Mouse (Mus musculus) midbrain, embryonic 16.5 days (tissue): ENCODE measurements at regions not wholly inside any gene's neighbourhood (a gene's known extent, or its start where the extent isn't known, plus 50 kb on each side); places are given as distances from the start of the nearest gene placed in this dataset.
A peak's percentile ranks its signal among the peaks of the same experiment; 100 is the strongest.

Source experiments
- ATAC-seq: fragments of 200-750 bp; cut with Nextera tagmentation; 2 replicates; pipeline ENCODE4 v1.8.0; 2017; ENCODE audit warnings: moderate TSS enrichment
- H3K27ac ChIP-seq: fragments of 300-500 bp; sonication (generic); 2 replicates; pipeline ENCODE4 v1.5.1; 2014; ENCODE audit warnings: mild to moderate bottlenecking, low read length, mixed read lengths
- H3K27me3 ChIP-seq: fragments of 300-500 bp; sonication (generic); 2 replicates; pipeline ENCODE4 v1.6.1; 2014; ENCODE audit warnings: low read depth, low read length, mixed read lengths; ENCODE audit not compliant: control insufficient read depth, insufficient read depth
- H3K36me3 ChIP-seq: fragments of 300-500 bp; sonication (generic); 2 replicates; pipeline ENCODE4 v1.6.1; 2014; ENCODE audit warnings: mild to moderate bottlenecking, low read length, moderate library complexity, mixed read lengths; ENCODE audit not compliant: control insufficient read depth, insufficient read depth
- H3K4me1 ChIP-seq: fragments of 300-500 bp; sonication (generic); 2 replicates; pipeline ENCODE4 v1.6.1; 2014; ENCODE audit warnings: mild to moderate bottlenecking, low read length, mixed read lengths; ENCODE audit not compliant: control insufficient read depth, insufficient read depth
- H3K4me2 ChIP-seq: fragments of 300-500 bp; sonication (generic); 2 replicates; pipeline ENCODE4 v1.6.1; 2014; ENCODE audit warnings: mild to moderate bottlenecking, low read length, mixed read lengths
- H3K4me3 ChIP-seq: fragments of 300-500 bp; sonication (generic); 2 replicates; pipeline ENCODE4 v1.5.1; 2014; ENCODE audit warnings: low read depth, mild to moderate bottlenecking, low read length, moderate library complexity, mixed read lengths
- H3K9ac ChIP-seq: fragments of 300-500 bp; sonication (generic); 2 replicates; pipeline ENCODE4 v1.6.1; 2014; ENCODE audit warnings: low read depth, low read length, mixed read lengths
- H3K9me3 ChIP-seq: fragments of 300-500 bp; sonication (generic); replicated peaks from 2 replicates; pipeline ENCODE4 v1.6.1; 2014; ENCODE audit warnings: mild to moderate bottlenecking, low read length, mixed read lengths; ENCODE audit not compliant: control insufficient read depth, poor library complexity, severe bottlenecking
- WGBS: fragments of 180-500 bp; shearing (Covaris S2); extraction: QIAGEN DNeasy Blood & Tissue Kit; methylation state at CpG from one replicate; pipeline ENCODE4 v1.1.7; 2014; 5-methylcytosine and 5-hydroxymethylcytosine counted together

GRCm38 (mm10) chr4:70053136-70053535, 357.1 kb downstream of the Cdk5rap2 start:
- no peak overlapping the region for H3K9ac ChIP-seq

GRCm38 (mm10) chr4:70038241-70038640, 372.0 kb downstream of the Cdk5rap2 start:
- H3K4me1 ChIP-seq = no peaks in the 10 kb centered on the region
- no peak overlapping the region for H3K4me3 ChIP-seq
- H3K9me3 ChIP-seq = peaks cover 5% of the 10 kb centered on the region; the same call in 1 of the 2 replicates
- no peak overlapping the region for H3K27ac ChIP-seq
- H3K4me2 ChIP-seq = no peak overlapping the region
- no peak overlapping the region for H3K9ac ChIP-seq
- ATAC-seq = no peak
- no peaks in the 10 kb centered on the region for H3K27me3 ChIP-seq
- no peaks in the 10 kb centered on the region for H3K36me3 ChIP-seq
- 92% methylated on average over 1 of the region's 1 CpGs for WGBS

More at GRCm38 (mm10) chr4:70053136-70053535, 357.1 kb downstream of the Cdk5rap2 start:
- no peak overlapping the region for H3K27ac ChIP-seq
- no peak for ATAC-seq
- WGBS = 79% methylated on average over 2 of the region's 2 CpGs
- H3K27me3 ChIP-seq = no peaks in the 10 kb centered on the region
- H3K9me3 ChIP-seq = no peaks in the 10 kb centered on the region
- no peak overlapping the region for H3K4me2 ChIP-seq
- no peak overlapping the region for H3K4me3 ChIP-seq
- no peaks in the 10 kb centered on the region for H3K4me1 ChIP-seq
- H3K36me3 ChIP-seq = no peaks in the 10 kb centered on the region

- no peak for ATAC-seq
- H3K4me3 ChIP-seq = no peak overlapping the region
- no peak overlapping the region for H3K9ac ChIP-seq
- no peaks in the 10 kb centered on the region for H3K4me1 ChIP-seq
- WGBS = 53% methylated on average over 1 of the region's 1 CpGs
- H3K27ac ChIP-seq = no peak overlapping the region
- H3K4me2 ChIP-seq = no peak overlapping the region
- H3K36me3 ChIP-seq = no peaks in the 10 kb centered on the region
- peaks cover under 1% of the 10 kb centered on the region; the same call in 1 of the 2 replicates for H3K9me3 ChIP-seq
- no peaks in the 10 kb centered on the region for H3K27me3 ChIP-seq
These were observed 374.3 kb downstream of the Cdk5rap2 start for GRCm38 (mm10) chr4:70035912-70036311.

GRCm38 (mm10) chr4:70032497-70032896, 377.7 kb downstream of the Cdk5rap2 start:
- Histone ChIP-seq H3K27ac (no peak overlapping the region), H3K36me3 (no peaks in the 10 kb centered on the region), H3K4me2 (no peak overlapping the region), H3K4me3 (no peak overlapping the region), H3K9ac (no peak overlapping the region), H3K4me1 (no peaks in the 10 kb centered on the region), H3K9me3 (no peaks in the 10 kb centered on the region), H3K27me3 (no peaks in the 10 kb centered on the region)
- WGBS = 75% methylated on average over 3 of the region's 3 CpGs
- ATAC-seq = no peak

GRCm38 (mm10) chr4:70026848-70027247, 383.4 kb downstream of the Cdk5rap2 start:
- H3K36me3 ChIP-seq = no peaks in the 10 kb centered on the region
- no peak overlapping the region for H3K4me2 ChIP-seq
- no peaks in the 10 kb centered on the region for H3K27me3 ChIP-seq
- no peak overlapping the region for H3K27ac ChIP-seq
- no peak overlapping the region for H3K9ac ChIP-seq
- no peaks in the 10 kb centered on the region for H3K9me3 ChIP-seq
- no peaks in the 10 kb centered on the region for H3K4me1 ChIP-seq
- ATAC-seq = no peak
- WGBS = 84% methylated on average over 8 of the region's 8 CpGs
- no peak overlapping the region for H3K4me3 ChIP-seq

- H3K27ac ChIP-seq = no peak overlapping the region
- no peaks in the 10 kb centered on the region for H3K4me1 ChIP-seq
- H3K36me3 ChIP-seq = no peaks in the 10 kb centered on the region
- no peaks in the 10 kb centered on the region for H3K27me3 ChIP-seq
- no peak overlapping the region for H3K4me2 ChIP-seq
- no peak overlapping the region for H3K9ac ChIP-seq
- no peak overlapping the region for H3K4me3 ChIP-seq
- WGBS = 94% methylated on average over 3 of the region's 3 CpGs
- no peak for ATAC-seq
- no peaks in the 10 kb centered on the region for H3K9me3 ChIP-seq
These were observed 385.3 kb downstream of the Cdk5rap2 start for GRCm38 (mm10) chr4:70024838-70025376.

GRCm38 (mm10) chr4:70020905-70021470, 389.3 kb downstream of the Cdk5rap2 start:
- Histone ChIP-seq H3K27ac (no peak overlapping the region), H3K4me2 (no peak overlapping the region), H3K4me3 (no peak overlapping the region), H3K4me1 (no peaks in the 10 kb centered on the region), H3K27me3 (no peaks in the 10 kb centered on the region), H3K9me3 (no peaks in the 10 kb centered on the region), H3K36me3 (no peaks in the 10 kb centered on the region), H3K9ac (no peak overlapping the region)
- 39% methylated on average over 6 of the region's 6 CpGs for WGBS
- ATAC-seq = no peak

GRCm38 (mm10) chr4:70012220-70012580, 398.0 kb downstream of the Cdk5rap2 start:
- H3K4me2 ChIP-seq = no peak overlapping the region
- no peaks in the 10 kb centered on the region for H3K9me3 ChIP-seq
- no peak overlapping the region for H3K4me3 ChIP-seq
- no peaks in the 10 kb centered on the region for H3K4me1 ChIP-seq
- 0 out of 2 replicates have a peak, but pooled peaks have one; percentile 56 for ATAC-seq
- H3K36me3 ChIP-seq = no peaks in the 10 kb centered on the region
- H3K27me3 ChIP-seq = no peaks in the 10 kb centered on the region
- H3K27ac ChIP-seq = no peak overlapping the region
- no peak overlapping the region for H3K9ac ChIP-seq
- 25% methylated on average over 6 of the region's 6 CpGs for WGBS

- Histone ChIP-seq H3K9ac (no peak overlapping the region), H3K27ac (no peak overlapping the region), H3K9me3 (no peaks in the 10 kb centered on the region), H3K36me3 (no peaks in the 10 kb centered on the region), H3K4me2 (no peak overlapping the region), H3K4me1 (no peaks in the 10 kb centered on the region), H3K27me3 (no peaks in the 10 kb centered on the region), H3K4me3 (no peak overlapping the region)
- ATAC-seq = no peak
- 88% methylated on average over 4 of the region's 4 CpGs for WGBS
These were observed 398.6 kb downstream of the Cdk5rap2 start for GRCm38 (mm10) chr4:70011491-70012219.
